Mouse (Mus musculus): ENCODE measurements around the gene Hpn. TPM values are rescaled to one million over a fixed set of nuclear protein-coding genes. Genes with fewer than 3 reads are reported as not detected.

Hpn gene
- total and polyA plus RNA-seq, 2 experiments from 2014 or later: 0.49 to 0.62 TPM

- H3K4me1 ChIP-seq (ENCODE audit: insufficient read depth, low read length): no peaks in the 10 kb centered on the region
- no peak overlapping the region for H3K9ac ChIP-seq (replicated peaks; ENCODE audit: low read length, poor library complexity, severe bottlenecking)
- no peak for DNase-seq (ENCODE audit: low spot score)
- no peak overlapping the region for H3K27ac ChIP-seq (ENCODE audit: low read depth, low read length)
- H3K4me2 ChIP-seq (ENCODE audit: low read depth, low read length, poor library complexity, severe bottlenecking): no peak overlapping the region
- no peak overlapping the region for H3K4me3 ChIP-seq (ENCODE audit: low read depth, low read length)
- WGBS: 23% methylated on average over 4 of the region's 4 CpGs
- no peaks in the 10 kb centered on the region for H3K9me3 ChIP-seq (ENCODE audit: low read length)
- no peaks in the 10 kb centered on the region for H3K36me3 ChIP-seq (ENCODE audit: insufficient read depth, low read length)
- ATAC-seq (ENCODE audit: low FRiP score): no peak
- H3K27me3 ChIP-seq (ENCODE audit: insufficient read depth, low read length): no peaks in the 10 kb centered on the region
- TF ChIP-seq CTCF (IDR thresholded peaks at IDR 0.05): no peak
These were observed 3.1 kb downstream of the Hpn start for GRCm38 (mm10) chr7:31112036-31112435.

GRCm38 (mm10) chr7:31110861-31111385, 4.2 kb downstream of the Hpn start:
- DNase-seq (ENCODE audit: low spot score) (no peak), ATAC-seq (ENCODE audit: low FRiP score) (no peak)
- WGBS: 79% methylated on average over 15 of the region's 15 CpGs
- Histone ChIP-seq H3K4me2 (ENCODE audit: low read depth, low read length, poor library complexity, severe bottlenecking) (no peak overlapping the region), H3K9me3 (ENCODE audit: low read length) (no peaks in the 10 kb centered on the region), H3K36me3 (ENCODE audit: insufficient read depth, low read length) (no peaks in the 10 kb centered on the region), H3K4me3 (ENCODE audit: low read depth, low read length) (no peak overlapping the region), H3K27ac (ENCODE audit: low read depth, low read length) (no peak overlapping the region), H3K9ac (replicated peaks; ENCODE audit: low read length, poor library complexity, severe bottlenecking) (no peak overlapping the region), H3K4me1 (ENCODE audit: insufficient read depth, low read length) (no peaks in the 10 kb centered on the region), H3K27me3 (ENCODE audit: insufficient read depth, low read length) (no peaks in the 10 kb centered on the region)
- TF ChIP-seq CTCF (IDR thresholded peaks at IDR 0.05): no peak

- Histone ChIP-seq H3K9ac (replicated peaks; ENCODE audit: low read length, poor library complexity, severe bottlenecking) (no peak overlapping the region), H3K9me3 (ENCODE audit: low read length) (no peaks in the 10 kb centered on the region), H3K36me3 (ENCODE audit: insufficient read depth, low read length) (no peaks in the 10 kb centered on the region), H3K4me3 (ENCODE audit: low read depth, low read length) (no peak overlapping the region), H3K27ac (ENCODE audit: low read depth, low read length) (no peak overlapping the region), H3K27me3 (ENCODE audit: insufficient read depth, low read length) (no peaks in the 10 kb centered on the region), H3K4me1 (ENCODE audit: insufficient read depth, low read length) (no peaks in the 10 kb centered on the region), H3K4me2 (ENCODE audit: low read depth, low read length, poor library complexity, severe bottlenecking) (no peak overlapping the region)
- 92% methylated on average over 5 of the region's 5 CpGs for WGBS
- DNase-seq (ENCODE audit: low spot score) (no peak), ATAC-seq (ENCODE audit: low FRiP score) (no peak)
- no peak for TF ChIP-seq CTCF (IDR thresholded peaks at IDR 0.05)
These were observed 5.3 kb downstream of the Hpn start for GRCm38 (mm10) chr7:31109796-31110195.

- ATAC-seq (ENCODE audit: low FRiP score) (no peak), DNase-seq (ENCODE audit: low spot score) (no peak)
- Histone ChIP-seq H3K4me2 (ENCODE audit: low read depth, low read length, poor library complexity, severe bottlenecking) (no peak overlapping the region), H3K36me3 (ENCODE audit: insufficient read depth, low read length) (no peaks in the 10 kb centered on the region), H3K4me3 (ENCODE audit: low read depth, low read length) (no peak overlapping the region), H3K4me1 (ENCODE audit: insufficient read depth, low read length) (no peaks in the 10 kb centered on the region), H3K9me3 (ENCODE audit: low read length) (no peaks in the 10 kb centered on the region), H3K9ac (replicated peaks; ENCODE audit: low read length, poor library complexity, severe bottlenecking) (no peak overlapping the region), H3K27ac (ENCODE audit: low read depth, low read length) (no peak overlapping the region), H3K27me3 (ENCODE audit: insufficient read depth, low read length) (no peaks in the 10 kb centered on the region)
- WGBS: 34% methylated on average over 5 of the region's 7 CpGs
- TF ChIP-seq CTCF (IDR thresholded peaks at IDR 0.05): no peak
These were observed 6.0 kb downstream of the Hpn start for GRCm38 (mm10) chr7:31109091-31109490.

GRCm38 (mm10) chr7:31107781-31108180, 7.3 kb downstream of the Hpn start:
- Histone ChIP-seq H3K9ac (replicated peaks; ENCODE audit: low read length, poor library complexity, severe bottlenecking) (no peak overlapping the region), H3K4me1 (ENCODE audit: insufficient read depth, low read length) (no peaks in the 10 kb centered on the region)
- WGBS: 87% methylated on average over 11 of the region's 11 CpGs

GRCm38 (mm10) chr7:31106166-31106565, 8.9 kb downstream of the Hpn start:
- Histone ChIP-seq H3K4me1 (ENCODE audit: insufficient read depth, low read length) (no peaks in the 10 kb centered on the region), H3K4me3 (ENCODE audit: low read depth, low read length) (no peak overlapping the region), H3K9ac (replicated peaks; ENCODE audit: low read length, poor library complexity, severe bottlenecking) (no peak overlapping the region), H3K9me3 (ENCODE audit: low read length) (no peaks in the 10 kb centered on the region), H3K27ac (ENCODE audit: low read depth, low read length) (no peak overlapping the region), H3K36me3 (ENCODE audit: insufficient read depth, low read length) (no peaks in the 10 kb centered on the region), H3K4me2 (ENCODE audit: low read depth, low read length, poor library complexity, severe bottlenecking) (no peak overlapping the region), H3K27me3 (ENCODE audit: insufficient read depth, low read length) (no peaks in the 10 kb centered on the region)
- TF ChIP-seq CTCF (IDR thresholded peaks at IDR 0.05): no peak
- no peak for ATAC-seq (ENCODE audit: low FRiP score)
- DNase-seq (ENCODE audit: low spot score): no peak
- 45% methylated on average over 3 of the region's 3 CpGs for WGBS

More at GRCm38 (mm10) chr7:31107781-31108180, 7.3 kb downstream of the Hpn start:
- H3K27ac ChIP-seq (ENCODE audit: low read depth, low read length): no peak overlapping the region
- no peaks in the 10 kb centered on the region for H3K9me3 ChIP-seq (ENCODE audit: low read length)
- no peaks in the 10 kb centered on the region for H3K36me3 ChIP-seq (ENCODE audit: insufficient read depth, low read length)
- TF ChIP-seq CTCF (IDR thresholded peaks at IDR 0.05): no peak
- DNase-seq (ENCODE audit: low spot score): no peak
- no peak overlapping the region for H3K4me2 ChIP-seq (ENCODE audit: low read depth, low read length, poor library complexity, severe bottlenecking)
- H3K4me3 ChIP-seq (ENCODE audit: low read depth, low read length): no peak overlapping the region
- no peak for ATAC-seq (ENCODE audit: low FRiP score)
- H3K27me3 ChIP-seq (ENCODE audit: insufficient read depth, low read length): no peaks in the 10 kb centered on the region
